Comparison of ENCODE assay signal across 15 mouse cellular contexts in genomic region chr6:94146206-94146493, GRCm38 (mm10).
DNase-seq lines count a peak whose midpoint lies in the region; ATAC-seq and TF ChIP-seq lines count a peak whose summit lies in the region.
"Had no signal": no experiment of that assay in that cellular context is flagged by ENCODE, and none has a peak within 500 bp of the region (broad histone marks: within the 10 kb centered on the region; RNA-seq: fewer than 3 reads in every experiment).

No protein-coding gene starts in this region.

- H3K4me1 ChIP-seq in heart, embryonic 15.5 days (replicated peaks), result peaks cover 46% of the 10 kb centered on the region
- H3K4me1 ChIP-seq in heart, embryonic 12.5 days (replicated peaks), result peaks cover 63% of the 10 kb centered on the region
- peaks cover 31% of the 10 kb centered on the region for H3K4me1 ChIP-seq in brown adipose tissue, adult 24 weeks (ENCODE audit: control insufficient read depth, insufficient read depth, insufficient read length, low read length)

- H3K27me3 ChIP-seq in heart, embryonic 15.5 days, result no peaks in the 10 kb centered on the region
- H3K27me3 ChIP-seq in heart, embryonic 12.5 days (replicated peaks), result no peaks in the 10 kb centered on the region
- H3K27me3 ChIP-seq: embryonic facial prominence, embryonic 15.5 days; hindbrain, embryonic 13.5 days; liver, embryonic 12.5 days; midbrain, embryonic 12.5 days had no signal

- H3K27ac ChIP-seq in heart, embryonic 15.5 days, result peak overlapping the region; percentile 51; the same call in 1 of the 2 replicates
- no peak overlapping the region for H3K27ac ChIP-seq in heart, embryonic 12.5 days (ENCODE audit: poor library complexity, severe bottlenecking)
- H3K27ac ChIP-seq in layer of hippocampus, adult 2 months, result no peak overlapping the region
- peak overlapping the region; percentile 45; the same call in 1 of the 2 replicates for H3K27ac ChIP-seq in brown adipose tissue, adult 24 weeks (replicated peaks; ENCODE audit: low read depth, low read length)
- H3K27ac ChIP-seq: embryonic facial prominence, embryonic 15.5 days; limb, embryonic 13.5 days; liver, embryonic 12.5 days; midbrain, embryonic 12.5 days had no signal

- WGBS in heart, embryonic 15.5 days, result 33% methylated on average over 1 of the region's 1 CpGs
- WGBS in heart, embryonic 12.5 days, result 43% methylated on average over 1 of the region's 1 CpGs

- TF ChIP-seq CTCF in layer of hippocampus, adult 2 months (conservative IDR thresholded peaks at IDR 0.05), result peak; percentile 14; the same call in 1 of the 2 replicates

- no peak overlapping the region for H3K9ac ChIP-seq in heart, embryonic 15.5 days
- H3K9ac ChIP-seq in heart, embryonic 12.5 days, result no peak overlapping the region
- H3K9ac ChIP-seq: embryonic facial prominence, embryonic 15.5 days; hindbrain, embryonic 13.5 days; limb, embryonic 13.5 days; liver, embryonic 12.5 days; midbrain, embryonic 12.5 days had no signal

- DNase-seq in adrenal gland, postnatal 14 days, result peak; percentile 24
- DNase-seq in adrenal gland, adult 18-20 months (ENCODE audit: low spot score in 2 of 2), result no peak
- DNase-seq in layer of hippocampus, adult 2 months (ENCODE audit: low spot score in 2 of 2), result no peak
- no peak for DNase-seq in layer of hippocampus, adult 18-20 months (ENCODE audit: low spot score in 2 of 2)
- no peak for DNase-seq in spleen, postnatal 36 days (ENCODE audit: low spot score in 2 of 2)
- DNase-seq: cerebellum, adult 11 months; layer of hippocampus, adult 9-11 months had no signal

- no peak for ATAC-seq in heart, embryonic 15.5 days (replicated peaks; ENCODE audit: insufficient number of reproducible peaks, insufficient read depth, low FRiP score, low read depth)
- no peak for ATAC-seq in heart, embryonic 12.5 days (ENCODE audit: insufficient number of reproducible peaks, low FRiP score)
- ATAC-seq: liver, embryonic 12.5 days had no signal

- no peak overlapping the region for H3K4me3 ChIP-seq in heart, embryonic 15.5 days
- H3K4me3 ChIP-seq in heart, embryonic 12.5 days, result no peak overlapping the region
- no peak overlapping the region for H3K4me3 ChIP-seq in layer of hippocampus, adult 2 months
- no peak overlapping the region for H3K4me3 ChIP-seq in brown adipose tissue, adult 24 weeks (ENCODE audit: insufficient read depth, low read depth, low read length)
- H3K4me3 ChIP-seq: embryonic facial prominence, embryonic 15.5 days; hindbrain, embryonic 13.5 days; limb, embryonic 13.5 days; liver, embryonic 12.5 days; midbrain, embryonic 12.5 days had no signal

- no peaks in the 10 kb centered on the region for H3K9me3 ChIP-seq in heart, embryonic 15.5 days (replicated peaks)
- H3K9me3 ChIP-seq in heart, embryonic 12.5 days (replicated peaks), result peaks cover 4% of the 10 kb centered on the region; the same call in 1 of the 2 replicates
- H3K9me3 ChIP-seq: embryonic facial prominence, embryonic 15.5 days; hindbrain, embryonic 13.5 days; limb, embryonic 13.5 days; liver, embryonic 12.5 days; midbrain, embryonic 12.5 days had no signal

- no peaks in the 10 kb centered on the region for H3K36me3 ChIP-seq in heart, embryonic 15.5 days
- H3K36me3 ChIP-seq in heart, embryonic 12.5 days, result no peaks in the 10 kb centered on the region
- H3K36me3 ChIP-seq: embryonic facial prominence, embryonic 15.5 days; hindbrain, embryonic 13.5 days; limb, embryonic 13.5 days; liver, embryonic 12.5 days; midbrain, embryonic 12.5 days had no signal

- no peak overlapping the region for H3K4me2 ChIP-seq in heart, embryonic 15.5 days
- no peak overlapping the region for H3K4me2 ChIP-seq in heart, embryonic 12.5 days
- H3K4me2 ChIP-seq: embryonic facial prominence, embryonic 15.5 days; hindbrain, embryonic 13.5 days; limb, embryonic 13.5 days; liver, embryonic 12.5 days; midbrain, embryonic 12.5 days had no signal

Comparison
In these comparisons a context has a peak if more than half of its experiments do, and no peak if none do; other contexts are left out.
1. H3K27ac ChIP-seq: peak in heart, embryonic 15.5 days (single experiment) and brown adipose tissue, adult 24 weeks (single experiment); none in heart, embryonic 12.5 days (single experiment) and layer of hippocampus, adult 2 months (single experiment).